Mouse (Mus musculus) E14TG2a.4 (cell line): ENCODE data around the gene Slc44a4.

Source experiments
- CTCF ChIP-seq: conservative IDR thresholded peaks from 2 replicates; pipeline ENCODE4 v1.5.1; 2014; ENCODE audit warnings: low read length
- NANOG ChIP-seq: IDR thresholded peaks from 2 replicates; pipeline ENCODE4 v1.6.1; 2014; ENCODE audit warnings: borderline replicate concordance, low read length, mixed read lengths
- POU5F1 ChIP-seq: IDR thresholded peaks from 2 replicates; pipeline ENCODE4 v1.6.1; 2014; ENCODE audit warnings: low read length, borderline replicate concordance

DNA sequence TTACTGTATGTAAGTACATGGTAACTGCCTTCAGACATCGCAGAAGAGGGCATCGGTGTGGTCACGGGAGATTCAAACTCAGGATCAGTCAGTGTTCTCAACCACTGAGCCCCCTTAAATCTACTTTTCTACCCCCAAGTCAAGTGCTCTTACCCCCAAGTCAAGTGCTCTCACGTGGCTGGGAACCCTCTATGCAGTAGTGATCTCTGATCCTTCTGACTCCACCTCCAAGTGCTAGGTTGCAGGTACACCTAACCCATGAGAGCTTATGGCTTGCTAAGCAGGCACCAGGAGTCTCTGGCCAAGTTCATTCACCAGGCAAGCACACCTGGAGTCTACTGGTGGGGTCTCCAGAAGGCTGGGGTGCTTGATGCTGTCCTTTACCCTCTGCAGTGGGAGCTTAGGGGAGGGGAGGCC, 35.3 kb downstream of the Slc44a4 start:
- TF ChIP-seq CTCF (no peak), NANOG (no peak), POU5F1 (no peak)
